Mouse (Mus musculus) forebrain, embryonic 11.5 days (tissue): ENCODE results near the gene Hist2h2aa1. TPM values are rescaled to one million over a fixed set of nuclear protein-coding genes. Genes with fewer than 3 reads are reported as not detected.
A peak's percentile ranks its signal among the peaks of the same experiment; 100 is the strongest.
"Not testable (repeated sequence)": the region's sequence is repeated elsewhere in the genome, so short reads cannot be mapped to it uniquely, and the experiment has no call there.

ENCODE experiments used
- ATAC-seq: fragments of 200-750 bp; cut with Nextera tagmentation; replicated peaks from 2 replicates; pipeline ENCODE4 v1.8.0; 2017; ENCODE audit warnings: moderate TSS enrichment; ENCODE audit not compliant: low FRiP score
- DNase-seq: peaks from one replicate; pipeline ENCODE4 v3.0.0-alpha.2; 2017; ENCODE audit warnings: low spot score
- H3K27ac ChIP-seq: fragments of 300-500 bp; sonication (generic); 2 replicates; pipeline ENCODE4 v1.5.1; 2014; ENCODE audit warnings: low read depth, low read length
- H3K27me3 ChIP-seq: fragments of 300-500 bp; sonication (generic); 2 replicates; pipeline ENCODE4 v1.6.1; 2014; ENCODE audit warnings: mild to moderate bottlenecking, low read length, mixed read lengths; ENCODE audit not compliant: control insufficient read depth, insufficient read depth
- H3K36me3 ChIP-seq: fragments of 300-500 bp; sonication (generic); 2 replicates; pipeline ENCODE4 v1.6.1; 2014; ENCODE audit warnings: mild to moderate bottlenecking, low read length, moderate library complexity, mixed read lengths; ENCODE audit not compliant: control insufficient read depth, insufficient read depth
- H3K4me1 ChIP-seq: fragments of 300-500 bp; sonication (generic); replicated peaks from 2 replicates; pipeline ENCODE4 v1.6.1; 2014; ENCODE audit warnings: low read length, mixed read lengths; ENCODE audit not compliant: control insufficient read depth, insufficient read depth
- H3K4me2 ChIP-seq: fragments of 300-500 bp; sonication (generic); 2 replicates; pipeline ENCODE4 v1.6.1; 2014; ENCODE audit warnings: low read depth, mild to moderate bottlenecking, low read length, moderate library complexity, mixed read lengths; ENCODE audit not compliant: severe bottlenecking
- H3K4me3 ChIP-seq: fragments of 300-500 bp; sonication (generic); 2 replicates; pipeline ENCODE4 v1.5.1; 2014; ENCODE audit warnings: low read depth, low read length
- H3K9ac ChIP-seq: fragments of 300-500 bp; sonication (generic); 2 replicates; pipeline ENCODE4 v1.6.1; 2014; ENCODE audit warnings: low read length
- H3K9me3 ChIP-seq: fragments of 300-500 bp; sonication (generic); 2 replicates; pipeline ENCODE4 v1.6.1; 2016; ENCODE audit warnings: low read length, mixed read lengths; ENCODE audit not compliant: control insufficient read depth
- WGBS: fragments of 180-500 bp; shearing (Covaris S2); extraction: QIAGEN DNeasy Blood & Tissue Kit; methylation state at CpG from one replicate; pipeline ENCODE4 v1.1.7; 2014; 5-methylcytosine and 5-hydroxymethylcytosine counted together
- polyA plus RNA-seq: library from polyadenylated mRNA; unstranded; fragments of >200 nt; fragmentation: Nextera tagmentation; extraction: Ambion mirVana; gene quantifications from 2 replicates; pipeline ENCODE4 v1.2.1, GENCODE M21; 2014

Hist2h2aa1 gene
- polyA plus RNA-seq: 18.7 and 28.2 TPM in 2 replicates

DNA sequence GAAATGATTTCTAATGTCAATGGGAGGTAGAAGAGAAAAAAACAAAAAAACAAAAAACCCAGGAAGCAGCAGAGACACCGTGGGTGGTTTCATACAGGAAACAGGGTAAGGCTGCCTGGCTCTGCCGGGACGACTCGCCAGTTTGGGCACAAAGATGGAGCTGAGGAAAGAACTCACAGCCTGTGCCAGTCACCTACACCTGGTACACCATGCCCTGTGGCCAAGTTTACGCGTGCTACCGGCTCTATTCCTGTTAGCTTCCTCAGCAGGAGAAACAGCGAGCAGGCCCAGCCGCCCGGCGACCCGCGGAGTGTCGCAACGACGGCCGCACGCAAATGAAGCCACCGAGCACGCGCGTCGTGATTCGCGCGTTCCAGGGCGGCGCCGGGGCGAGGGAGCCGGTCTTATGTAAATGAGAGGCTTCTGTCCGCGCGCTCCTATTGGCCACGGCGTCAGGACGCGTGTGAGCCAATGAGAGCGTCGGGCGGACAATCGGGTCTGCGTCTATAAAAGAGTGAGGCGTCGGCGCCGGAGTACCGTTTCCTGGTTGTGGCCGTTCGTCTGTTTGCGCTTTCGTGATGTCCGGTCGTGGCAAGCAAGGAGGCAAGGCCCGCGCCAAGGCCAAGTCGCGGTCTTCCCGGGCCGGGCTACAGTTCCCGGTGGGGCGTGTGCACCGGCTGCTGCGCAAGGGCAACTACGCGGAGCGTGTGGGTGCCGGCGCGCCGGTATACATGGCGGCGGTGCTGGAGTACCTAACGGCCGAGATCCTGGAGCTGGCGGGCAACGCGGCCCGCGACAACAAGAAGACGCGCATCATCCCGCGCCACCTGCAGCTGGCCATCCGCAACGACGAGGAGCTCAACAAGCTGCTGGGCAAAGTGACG, at the start of gene Hist2h2aa1:
Gene Hist2h2aa1 (plus strand): TSS at position 495 of the 884 bp plus-strand sequence.
- H3K27me3 ChIP-seq, H3K4me1 ChIP-seq, H3K36me3 ChIP-seq, H3K9me3 ChIP-seq: not testable (repeated sequence)
- peak; percentile 85 for DNase-seq
- Histone ChIP-seq H3K4me2 (peak within 1 kb of the TSS; percentile 63), H3K27ac (peak within 1 kb of the TSS; percentile 97), H3K9ac (peak within 1 kb of the TSS; percentile 85), H3K4me3 (peak within 1 kb of the TSS; percentile 41)
- peak; percentile 86 for ATAC-seq
- 0% methylated on average over 12 of the region's 88 CpGs for WGBS

DNA sequence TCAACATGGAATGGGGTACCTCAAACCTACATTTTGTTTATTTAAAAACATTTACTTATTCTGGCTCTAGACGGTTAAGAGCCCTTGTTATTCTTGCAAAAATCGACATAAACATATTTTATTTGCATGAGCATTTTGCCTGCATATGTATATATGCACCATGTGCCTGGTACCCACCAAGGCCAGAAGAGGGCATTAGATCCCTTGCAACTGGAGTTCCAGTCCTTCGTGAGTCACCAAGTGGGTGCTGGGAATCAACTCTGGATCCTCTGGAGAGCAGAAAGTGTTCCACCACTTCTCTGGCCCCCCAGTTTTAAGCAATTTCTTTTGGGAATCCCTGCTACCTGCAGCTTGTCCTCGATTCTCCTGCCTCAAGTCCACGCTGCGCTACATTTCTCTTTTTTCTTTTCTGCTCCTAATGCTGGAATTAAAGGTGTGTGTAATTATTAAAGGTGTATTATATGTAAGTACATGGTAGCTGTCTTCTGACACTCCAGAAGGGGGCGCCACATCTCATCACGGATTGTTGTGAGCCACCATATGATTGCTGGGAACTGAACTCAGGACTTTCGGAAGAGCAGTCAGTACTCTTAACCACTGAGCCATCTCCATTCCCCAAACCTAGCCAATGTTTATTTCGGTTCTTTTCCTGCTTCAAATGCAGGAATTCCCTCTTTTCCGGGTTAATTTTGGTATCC, 49.5 kb upstream of the Hist2h2aa1 start:
- WGBS: 89% methylated on average over 11 of the region's 11 CpGs
- ATAC-seq (no peak), DNase-seq (no peak)
- no peaks in the 10 kb centered on the region for H3K27me3 ChIP-seq
- H3K9ac ChIP-seq: no peak overlapping the region
- H3K4me2 ChIP-seq: no peak overlapping the region
- H3K4me1 ChIP-seq: peaks cover 7% of the 10 kb centered on the region
- no peaks in the 10 kb centered on the region for H3K36me3 ChIP-seq
- H3K27ac ChIP-seq: no peak overlapping the region
- H3K9me3 ChIP-seq: no peaks in the 10 kb centered on the region
- no peak overlapping the region for H3K4me3 ChIP-seq

GRCm38 (mm10) chr3:96196437-96197128, 48.7 kb upstream of the Hist2h2aa1 start:
- peak overlapping the region; percentile 97 for H3K9ac ChIP-seq
- peak overlapping the region; percentile 98 for H3K4me2 ChIP-seq
- H3K36me3 ChIP-seq: no peaks in the 10 kb centered on the region
- WGBS: 21% methylated on average over 27 of the region's 27 CpGs
- DNase-seq (no peak), ATAC-seq (no peak)
- peak overlapping the region; percentile 66 for H3K4me3 ChIP-seq
- H3K9me3 ChIP-seq: no peaks in the 10 kb centered on the region
- peak overlapping the region; percentile 92 for H3K27ac ChIP-seq
- peaks cover 7% of the 10 kb centered on the region for H3K4me1 ChIP-seq
- H3K27me3 ChIP-seq: no peaks in the 10 kb centered on the region

DNA sequence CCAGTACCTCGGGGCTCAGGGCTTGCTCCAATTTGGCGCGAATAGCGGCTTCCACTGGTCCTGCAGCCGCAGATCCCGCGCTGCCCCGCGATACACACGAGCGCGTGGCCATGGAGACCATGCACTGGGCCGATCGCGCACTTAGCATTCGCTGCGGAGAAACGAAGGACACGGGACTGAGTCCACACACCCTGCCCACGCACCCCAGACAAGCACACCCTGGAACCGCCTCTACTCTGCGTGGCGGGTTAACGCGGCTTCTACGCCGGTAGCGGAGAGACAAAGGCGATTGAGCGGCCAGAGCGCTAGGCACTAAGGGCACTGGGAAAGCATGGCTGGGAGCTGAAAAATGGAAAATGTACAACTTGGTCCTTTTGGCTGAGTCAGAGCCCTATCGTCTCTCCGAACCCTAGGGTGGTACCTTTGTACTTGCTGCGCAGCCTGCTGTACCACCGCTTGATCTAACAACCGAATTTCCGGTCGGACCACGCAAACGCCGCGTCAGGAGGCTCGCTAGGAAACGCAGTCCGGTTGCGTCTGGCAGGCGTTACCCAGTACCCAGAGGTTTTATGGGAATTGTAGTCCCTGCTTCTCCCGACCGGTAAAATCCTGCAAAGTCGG, 48.1 kb upstream of the Hist2h2aa1 start:
- peaks cover 7% of the 10 kb centered on the region for H3K4me1 ChIP-seq
- peak overlapping the region; percentile 97 for H3K9ac ChIP-seq
- H3K27ac ChIP-seq: peak overlapping the region; percentile 92
- H3K36me3 ChIP-seq: no peaks in the 10 kb centered on the region
- peak; percentile 93 for DNase-seq
- no peaks in the 10 kb centered on the region for H3K27me3 ChIP-seq
- H3K9me3 ChIP-seq: no peaks in the 10 kb centered on the region
- WGBS: under 1% methylated on average over 50 of the region's 50 CpGs
- peak overlapping the region; percentile 98 for H3K4me2 ChIP-seq
- ATAC-seq: peak; percentile 93
- peak overlapping the region; percentile 66 for H3K4me3 ChIP-seq

- no peak for DNase-seq
- Histone ChIP-seq H3K27ac (no peak overlapping the region), H3K9ac (peak overlapping the region; percentile 50), H3K36me3 (no peaks in the 10 kb centered on the region), H3K4me1 (peaks cover 7% of the 10 kb centered on the region), H3K4me2 (peak overlapping the region; percentile 98), H3K9me3 (no peaks in the 10 kb centered on the region), H3K27me3 (no peaks in the 10 kb centered on the region), H3K4me3 (peak overlapping the region; percentile 66)
- ATAC-seq: peak; percentile 25; the same call in 1 of the 2 replicates
- WGBS: 2% methylated on average over 6 of the region's 6 CpGs
Measured at GRCm38 (mm10) chr3:96198181-96198580, 47.1 kb upstream of the Hist2h2aa1 start.

GRCm38 (mm10) chr3:96198601-96199251, 46.6 kb upstream of the Hist2h2aa1 start:
- 29% methylated on average over 7 of the region's 8 CpGs for WGBS
- not testable (repeated sequence) for H3K4me2 ChIP-seq, H3K4me3 ChIP-seq

GRCm38 (mm10) chr3:96199731-96200130, 45.6 kb upstream of the Hist2h2aa1 start:
- Histone ChIP-seq H3K9ac (no peak overlapping the region), H3K27me3 (no peaks in the 10 kb centered on the region), H3K27ac (no peak overlapping the region), H3K4me2 (no peak overlapping the region), H3K4me3 (no peak overlapping the region), H3K36me3 (no peaks in the 10 kb centered on the region), H3K9me3 (no peaks in the 10 kb centered on the region), H3K4me1 (peaks cover 7% of the 10 kb centered on the region)
- ATAC-seq: no peak
- DNase-seq: no peak
- 72% methylated on average over 2 of the region's 2 CpGs for WGBS

More at GRCm38 (mm10) chr3:96198601-96199251, 46.6 kb upstream of the Hist2h2aa1 start:
- not testable (repeated sequence) for H3K27ac ChIP-seq, ATAC-seq, DNase-seq, H3K9ac ChIP-seq, H3K36me3 ChIP-seq, H3K27me3 ChIP-seq, H3K9me3 ChIP-seq, H3K4me1 ChIP-seq
